Mouse (Mus musculus) liver, embryonic 13.5 days (tissue): Measurements from ENCODE around the gene Fhl4. TPM values are rescaled to one million over a fixed set of nuclear protein-coding genes. Genes with fewer than 3 reads are reported as not detected.

Experiments
- ATAC-seq: fragments of 200-750 bp; cut with Nextera tagmentation; 2 replicates; pipeline ENCODE4 v1.8.0; 2017; ENCODE audit warnings: low read depth, mild to moderate bottlenecking, moderate number of reproducible peaks, moderate library complexity
- DNase-seq: peaks from one replicate; pipeline ENCODE4 v3.0.0; 2022
- H3K27ac ChIP-seq: fragments of 300-500 bp; sonication (generic); 2 replicates; pipeline ENCODE4 v1.5.1; 2015; ENCODE audit warnings: moderate library complexity, mild to moderate bottlenecking, inconsistent platforms
- H3K27me3 ChIP-seq: fragments of 300-500 bp; sonication (generic); 2 replicates; pipeline ENCODE4 v1.6.1; 2015; ENCODE audit warnings: mild to moderate bottlenecking, inconsistent platforms
- H3K36me3 ChIP-seq: fragments of 300-500 bp; sonication (generic); 2 replicates; pipeline ENCODE4 v1.6.1; 2015; ENCODE audit warnings: mild to moderate bottlenecking, inconsistent platforms
- H3K4me1 ChIP-seq: fragments of 300-500 bp; sonication (generic); replicated peaks from 2 replicates; pipeline ENCODE4 v1.6.1; 2015; ENCODE audit warnings: inconsistent platforms
- H3K4me2 ChIP-seq: fragments of 300-500 bp; sonication (generic); 2 replicates; pipeline ENCODE4 v1.6.1; 2015; ENCODE audit warnings: inconsistent platforms, mild to moderate bottlenecking, moderate library complexity
- H3K4me3 ChIP-seq: fragments of 300-500 bp; sonication (generic); replicated peaks from 2 replicates; pipeline ENCODE4 v1.5.1; 2015; ENCODE audit warnings: mild to moderate bottlenecking, inconsistent platforms
- H3K9ac ChIP-seq: fragments of 300-500 bp; sonication (generic); 2 replicates; pipeline ENCODE4 v1.6.1; 2015; ENCODE audit warnings: mild to moderate bottlenecking, inconsistent platforms
- H3K9me3 ChIP-seq: fragments of 300-500 bp; sonication (generic); replicated peaks from 2 replicates; pipeline ENCODE4 v1.6.1; 2016; ENCODE audit warnings: inconsistent platforms
- WGBS: fragments of 180-500 bp; shearing (Covaris S2); methylation state at CpG from one replicate; pipeline ENCODE4 v1.1.7; 2015; ENCODE audit not compliant: insufficient replicate concordance; 5-methylcytosine and 5-hydroxymethylcytosine counted together
- polyA plus RNA-seq: library from polyadenylated mRNA; unstranded; fragments of >200 nt; fragmentation: Nextera tagmentation; extraction: Ambion mirVana; gene quantifications from 2 replicates; pipeline ENCODE4 v1.2.1, GENCODE M21; 2015

Fhl4 gene
- 0.35 TPM in 2 replicates for polyA plus RNA-seq

- Histone ChIP-seq H3K9ac (peak within 1 kb of the TSS; percentile 94), H3K36me3 (no peaks in the 10 kb centered on the region), H3K27me3 (0 out of 2 replicates have a peak, but pooled peaks cover 3% of the 10 kb centered on the region), H3K4me3 (peak within 1 kb of the TSS; percentile 95), H3K4me2 (peak within 1 kb of the TSS; percentile 98), H3K9me3 (no peaks in the 10 kb centered on the region), H3K27ac (peak within 1 kb of the TSS; percentile 90), H3K4me1 (peaks cover 33% of the 10 kb centered on the region)
- peak; percentile 75 for DNase-seq
- ATAC-seq: peak; percentile 92
- WGBS: under 1% methylated on average over 78 of the region's 96 CpGs
These were observed at the start of gene Fhl4, which contains the start of gene Tmem263 for GRCm38 (mm10) chr10:85102247-85103084. TSS of gene Fhl4 (minus strand) at chr10:85102495. TSS of gene Tmem263 (plus strand) at chr10:85102627.

- Histone ChIP-seq H3K9me3 (no peaks in the 10 kb centered on the region), H3K36me3 (peaks cover 14% of the 10 kb centered on the region), H3K27ac (no peak overlapping the region), H3K4me1 (no peaks in the 10 kb centered on the region), H3K27me3 (no peaks in the 10 kb centered on the region), H3K4me2 (no peak overlapping the region), H3K4me3 (no peak overlapping the region), H3K9ac (no peak overlapping the region)
- ATAC-seq (no peak), DNase-seq (no peak)
- 72% methylated on average over 5 of the region's 5 CpGs for WGBS
These were observed 46.9 kb upstream of the Fhl4 start for GRCm38 (mm10) chr10:85149226-85149625.

- Histone ChIP-seq H3K9me3 (no peaks in the 10 kb centered on the region), H3K4me2 (no peak overlapping the region), H3K9ac (no peak overlapping the region), H3K36me3 (peaks cover 14% of the 10 kb centered on the region), H3K4me3 (no peak overlapping the region), H3K27ac (no peak overlapping the region), H3K4me1 (no peaks in the 10 kb centered on the region), H3K27me3 (no peaks in the 10 kb centered on the region)
- ATAC-seq: no peak
- no peak for DNase-seq
- 82% methylated on average over 14 of the region's 14 CpGs for WGBS
These were observed 44.0 kb upstream of the Fhl4 start for GRCm38 (mm10) chr10:85146282-85146681.

GRCm38 (mm10) chr10:85141465-85141864, 39.2 kb upstream of the Fhl4 start:
- no peak overlapping the region for H3K9ac ChIP-seq
- H3K36me3 ChIP-seq: peaks cover 6% of the 10 kb centered on the region
- H3K27ac ChIP-seq: no peak overlapping the region
- no peaks in the 10 kb centered on the region for H3K9me3 ChIP-seq
- H3K4me3 ChIP-seq: no peak overlapping the region
- no peaks in the 10 kb centered on the region for H3K27me3 ChIP-seq
- 70% methylated on average over 9 of the region's 9 CpGs for WGBS
- ATAC-seq (no peak), DNase-seq (no peak)
- no peak overlapping the region for H3K4me2 ChIP-seq
- no peaks in the 10 kb centered on the region for H3K4me1 ChIP-seq

- Histone ChIP-seq H3K4me3 (no peak overlapping the region), H3K4me2 (no peak overlapping the region), H3K36me3 (0 out of 2 replicates have a peak, but pooled peaks cover 4% of the 10 kb centered on the region), H3K9ac (no peak overlapping the region), H3K9me3 (no peaks in the 10 kb centered on the region), H3K27ac (no peak overlapping the region), H3K27me3 (no peaks in the 10 kb centered on the region), H3K4me1 (no peaks in the 10 kb centered on the region)
- DNase-seq (no peak), ATAC-seq (no peak)
- WGBS: 76% methylated on average over 6 of the region's 6 CpGs
These were observed 34.3 kb upstream of the Fhl4 start for GRCm38 (mm10) chr10:85136573-85136972.

GRCm38 (mm10) chr10:85128453-85128852, 26.2 kb upstream of the Fhl4 start:
- H3K4me2 ChIP-seq: peak overlapping the region; percentile 73
- peaks cover 25% of the 10 kb centered on the region for H3K4me1 ChIP-seq
- DNase-seq (peak; percentile 13), ATAC-seq (no peak)
- peak overlapping the region; percentile 77 for H3K9ac ChIP-seq
- no peaks in the 10 kb centered on the region for H3K27me3 ChIP-seq
- no peak overlapping the region for H3K27ac ChIP-seq
- peak overlapping the region; percentile 75 for H3K4me3 ChIP-seq
- WGBS: 12% methylated on average over 7 of the region's 7 CpGs
- H3K36me3 ChIP-seq: 0 out of 2 replicates have a peak, but pooled peaks cover 4% of the 10 kb centered on the region
- H3K9me3 ChIP-seq: no peaks in the 10 kb centered on the region

- 7% methylated on average over 20 of the region's 20 CpGs for WGBS
- peak within 1 kb of the TSS; percentile 77 for H3K9ac ChIP-seq
- DNase-seq (peak; percentile 90), ATAC-seq (peak; percentile 100)
- peak within 1 kb of the TSS; percentile 75 for H3K4me3 ChIP-seq
- H3K9me3 ChIP-seq: no peaks in the 10 kb centered on the region
- no peaks in the 10 kb centered on the region for H3K36me3 ChIP-seq
- H3K27ac ChIP-seq: 0 out of 2 replicates have a peak within 1 kb of the TSS, but pooled peaks have one; percentile 47
- peak within 1 kb of the TSS; percentile 73 for H3K4me2 ChIP-seq
- no peaks in the 10 kb centered on the region for H3K27me3 ChIP-seq
- peaks cover 25% of the 10 kb centered on the region for H3K4me1 ChIP-seq
These were observed 25.3 kb upstream of the Fhl4 start, which contains the start of gene Mterf2 for GRCm38 (mm10) chr10:85127395-85128287. TSS of gene Mterf2 (minus strand) at chr10:85128027.

GRCm38 (mm10) chr10:85125184-85125583, 22.9 kb upstream of the Fhl4 start:
- DNase-seq (no peak), ATAC-seq (no peak)
- Histone ChIP-seq H3K9ac (no peak overlapping the region), H3K4me2 (no peak overlapping the region), H3K4me3 (no peak overlapping the region), H3K36me3 (peaks cover 12% of the 10 kb centered on the region), H3K9me3 (no peaks in the 10 kb centered on the region), H3K4me1 (peaks cover 25% of the 10 kb centered on the region), H3K27me3 (no peaks in the 10 kb centered on the region), H3K27ac (no peak overlapping the region)
- 72% methylated on average over 13 of the region's 13 CpGs for WGBS

- H3K4me2 ChIP-seq: no peak overlapping the region
- no peak for ATAC-seq
- no peak overlapping the region for H3K9ac ChIP-seq
- no peak overlapping the region for H3K4me3 ChIP-seq
- DNase-seq: no peak
- 85% methylated on average over 4 of the region's 4 CpGs for WGBS
- H3K9me3 ChIP-seq: no peaks in the 10 kb centered on the region
- peaks cover 23% of the 10 kb centered on the region for H3K36me3 ChIP-seq
- H3K27ac ChIP-seq: no peak overlapping the region
- no peaks in the 10 kb centered on the region for H3K4me1 ChIP-seq
- no peaks in the 10 kb centered on the region for H3K27me3 ChIP-seq
These were observed 12.1 kb upstream of the Fhl4 start for GRCm38 (mm10) chr10:85114409-85114808.

GRCm38 (mm10) chr10:85103085-85103885, 990 bp upstream of the Fhl4 start:
- Histone ChIP-seq H3K9me3 (no peaks in the 10 kb centered on the region), H3K36me3 (no peaks in the 10 kb centered on the region), H3K4me2 (peak overlapping the region; percentile 98), H3K27ac (peak overlapping the region; percentile 90), H3K4me1 (peaks cover 33% of the 10 kb centered on the region), H3K27me3 (no peaks in the 10 kb centered on the region), H3K9ac (peak overlapping the region; percentile 94), H3K4me3 (peak overlapping the region; percentile 95)
- ATAC-seq (peak; percentile 29), DNase-seq (peak; percentile 26)
- WGBS: 2% methylated on average over 34 of the region's 34 CpGs
